Mouse (Mus musculus) neural tube, embryonic 10.5 days (tissue): ENCODE measurements at regions not wholly inside any gene's neighbourhood (a gene's known extent, or its start where the extent isn't known, plus 50 kb on each side); places are given as distances from the start of the nearest gene placed in this dataset.
A peak's percentile ranks its signal among the peaks of the same experiment; 100 is the strongest.

Source experiments
- DNase-seq: peaks from one replicate; pipeline ENCODE4 v3.0.0-alpha.2; 2017; ENCODE audit warnings: low spot score; ENCODE audit errors: extremely low spot score

DNA sequence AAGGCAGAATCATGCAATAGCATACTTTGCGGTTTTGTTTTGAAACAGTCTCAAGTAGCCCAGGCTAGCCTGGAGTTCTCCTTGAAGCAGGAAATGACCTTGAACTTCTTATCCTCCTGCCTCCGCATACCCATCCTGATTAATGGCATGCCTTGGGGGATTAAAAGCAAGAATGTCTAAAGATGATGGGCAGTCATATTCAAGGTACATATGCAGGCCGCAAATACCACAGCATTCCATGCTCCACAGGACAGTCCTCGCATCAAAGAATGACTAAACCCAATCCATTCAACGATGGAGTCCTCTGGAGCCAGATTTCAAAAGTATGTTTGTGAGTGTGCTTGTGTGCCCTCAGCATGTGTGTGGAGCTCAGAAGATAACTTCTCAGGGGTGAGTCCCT is 69.1 kb upstream of the Tbx3 start:
- no peak for DNase-seq

DNA sequence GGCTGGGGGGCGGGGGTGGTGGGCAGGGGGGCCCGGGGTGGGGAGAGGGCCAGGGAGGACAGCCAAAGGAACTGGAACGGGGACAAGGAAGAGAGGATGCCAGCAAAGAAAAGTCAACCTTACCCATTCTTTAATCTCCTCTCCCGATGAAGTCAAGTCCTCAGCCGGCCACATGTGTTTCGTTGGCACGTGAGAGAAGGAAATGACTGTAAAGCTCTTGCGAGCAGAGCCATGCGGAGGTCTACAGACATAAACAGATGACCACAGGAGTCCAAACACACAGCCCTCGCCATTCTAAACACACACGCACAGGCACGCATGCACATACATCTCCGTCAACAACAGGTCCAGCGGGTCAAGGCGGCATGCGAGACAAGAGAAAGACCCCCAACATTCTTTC is 68.5 kb upstream of the Tbx3 start:
- peak; percentile 12 for DNase-seq

DNA sequence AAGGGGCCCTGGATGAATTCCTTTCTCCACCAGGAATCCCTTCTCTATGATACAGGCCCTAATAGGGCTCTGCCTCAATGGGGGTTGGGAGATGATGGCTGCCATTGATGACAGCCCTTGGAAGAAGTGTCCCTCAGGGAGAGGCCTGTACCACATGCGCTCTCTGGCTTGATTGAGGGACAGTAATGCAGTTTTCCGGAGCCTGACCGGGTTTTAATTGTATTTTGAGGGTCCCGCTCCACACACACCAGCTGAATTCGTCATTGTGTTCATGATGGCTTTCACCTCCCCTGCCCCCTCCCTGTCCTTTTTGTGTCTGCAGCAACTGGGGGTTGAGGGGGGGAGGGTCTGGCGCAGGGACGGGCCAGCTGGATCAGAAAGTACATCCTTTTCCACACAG is 65.0 kb upstream of the Tbx3 start:
- DNase-seq: no peak

DNA sequence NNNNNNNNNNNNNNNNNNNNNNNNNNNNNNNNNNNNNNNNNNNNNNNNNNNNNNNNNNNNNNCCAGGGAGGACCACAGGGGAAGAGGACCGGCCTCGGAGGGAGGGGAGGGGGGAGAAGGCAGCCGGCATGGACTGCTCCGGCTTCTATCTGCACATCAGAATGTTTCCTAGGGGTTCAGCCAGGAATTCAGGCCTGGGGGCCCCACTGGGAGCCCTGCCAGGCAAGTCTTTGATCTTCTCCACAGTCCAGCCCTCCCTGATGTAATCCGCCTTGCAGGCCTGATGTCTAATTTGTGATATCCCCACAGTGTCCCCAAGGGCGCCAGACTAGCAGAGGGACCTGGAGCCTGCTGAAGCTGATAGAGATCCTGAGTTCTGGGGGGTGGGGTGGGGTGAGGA is 57.1 kb upstream of the Tbx3 start:
- DNase-seq: no peak

DNA sequence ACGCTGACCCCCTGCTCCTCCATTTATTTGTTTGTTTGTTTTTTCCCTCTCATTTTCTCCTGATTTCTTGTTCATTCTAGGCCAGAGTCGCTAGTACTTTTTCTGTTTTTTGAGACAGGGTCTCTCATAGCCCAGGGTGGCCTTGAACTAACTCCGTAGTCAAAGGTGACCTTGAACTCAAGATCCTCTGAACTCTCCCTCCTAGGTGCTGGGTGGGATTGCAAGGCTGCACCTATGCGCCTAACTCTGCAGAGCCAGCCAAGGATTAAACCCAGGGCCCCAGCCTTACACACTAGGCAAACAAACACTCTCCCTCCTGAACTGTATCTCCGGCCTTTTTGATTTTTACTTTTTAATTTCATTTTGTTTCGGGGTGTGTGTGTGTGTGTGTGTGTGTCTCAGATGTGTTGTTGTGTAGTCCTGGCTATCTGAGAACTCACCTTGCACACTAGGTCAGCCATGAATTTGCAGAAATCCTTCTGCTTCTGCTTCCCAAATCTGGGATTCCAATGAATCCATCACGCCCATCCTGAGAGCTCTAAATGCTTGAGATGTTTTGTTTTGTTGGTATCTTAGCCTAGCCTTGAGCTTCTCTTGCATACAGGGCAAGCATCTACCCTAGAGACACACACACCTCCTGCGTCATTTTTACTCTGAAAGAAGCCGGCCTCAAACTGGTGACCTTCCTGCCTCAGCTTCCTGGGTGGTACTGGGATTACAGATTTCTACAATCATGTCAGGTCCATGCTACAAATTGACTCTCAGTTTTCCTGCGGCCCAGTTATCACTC is 56.3 kb upstream of the Tbx3 start:
- no peak for DNase-seq

DNA sequence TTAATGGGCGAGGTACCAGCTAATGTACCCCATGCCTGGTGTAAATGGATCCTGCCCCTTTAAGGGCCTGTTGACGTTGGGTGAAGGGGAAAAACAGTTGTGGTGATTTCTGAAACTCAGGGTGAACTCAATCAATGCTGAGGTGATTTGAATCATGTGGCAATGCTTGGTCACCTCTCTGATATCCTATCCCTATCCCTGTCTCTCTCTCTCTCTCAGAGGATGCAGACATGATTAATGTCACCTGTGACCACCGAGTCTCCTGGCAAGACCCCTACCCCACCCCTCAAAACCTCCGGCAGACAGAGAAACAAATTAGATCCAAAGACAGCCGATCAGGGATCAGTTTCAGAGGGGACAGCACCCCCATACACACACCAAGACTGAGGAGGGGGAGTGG is 54.8 kb upstream of the Tbx3 start:
- no peak for DNase-seq

DNA sequence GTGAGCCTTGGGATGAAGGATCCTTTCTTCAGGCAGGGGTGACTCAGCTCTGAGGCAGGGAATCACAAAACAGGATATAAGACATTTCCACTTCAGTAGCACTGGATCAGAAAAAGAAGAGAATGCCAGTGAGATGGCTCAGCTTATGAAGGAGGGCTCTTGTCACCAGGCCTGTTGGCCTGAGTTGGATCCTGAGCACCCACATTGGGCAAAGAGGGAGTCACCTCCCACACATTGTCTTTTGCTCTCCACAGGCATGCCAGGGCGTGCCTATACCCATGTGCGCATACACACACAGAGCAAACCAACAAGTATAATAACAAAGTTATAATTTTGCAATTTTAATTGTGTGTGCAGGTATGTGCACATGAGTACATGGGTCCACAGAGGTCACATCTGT is 52.6 kb upstream of the Tbx3 start:
- DNase-seq: no peak

DNA sequence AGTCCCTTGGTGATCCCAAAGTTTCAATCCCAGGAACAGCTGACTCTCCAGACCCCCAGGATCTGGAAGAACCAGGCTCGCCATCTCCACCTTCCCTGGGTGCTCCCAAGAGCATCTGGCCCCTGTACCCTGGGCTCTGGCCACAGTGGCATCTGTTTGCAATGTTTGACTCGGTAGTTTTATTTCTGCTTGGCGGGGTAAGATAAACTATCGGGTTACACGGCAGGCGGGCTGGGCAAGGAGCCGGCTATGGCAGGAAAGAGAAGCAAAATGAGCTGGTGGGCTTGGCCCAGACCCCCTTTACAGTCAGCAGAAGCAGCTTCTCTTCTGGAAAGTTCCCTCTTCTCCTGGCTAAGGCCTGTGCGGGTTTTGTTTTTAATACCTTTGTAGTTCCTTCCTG is 50.6 kb upstream of the Tbx3 start:
- DNase-seq: no peak
